Mouse (Mus musculus): ENCODE results near the gene Cry2. TPM values are rescaled to one million over a fixed set of nuclear protein-coding genes. Genes with fewer than 3 reads are reported as not detected.

Gene Cry2
- polyA plus RNA-seq, 1 experiment, result 2.1 TPM

- Histone ChIP-seq H3K79me2 (ENCODE audit: control insufficient read depth, insufficient read depth) (no peaks in the 10 kb centered on the region), H3K36me3 (ENCODE audit: control insufficient read depth, insufficient read depth) (no peaks in the 10 kb centered on the region), H3K4me3 (ENCODE audit: insufficient read depth, poor library complexity, severe bottlenecking) (no peak overlapping the region), H3ac (ENCODE audit: control insufficient read depth, insufficient read length, low read depth) (no peak overlapping the region), H3K79me3 (ENCODE audit: low read depth) (no peaks in the 10 kb centered on the region), H3K27me3 (ENCODE audit: control insufficient read depth, insufficient read depth, insufficient read length) (peaks cover 30% of the 10 kb centered on the region)
- TF ChIP-seq FOSL1 (IDR thresholded peaks at IDR 0.05; ENCODE audit: insufficient read depth, low read length, poor library complexity, severe bottlenecking), result no peak
- no peak for TF ChIP-seq MAX (IDR thresholded peaks at IDR 0.05)
- TF ChIP-seq CTCF (IDR thresholded peaks at IDR 0.05; ENCODE audit: control insufficient read depth, insufficient read depth, insufficient read length), result no peak
- no peak for TF ChIP-seq CEBPB (IDR thresholded peaks at IDR 0.05; ENCODE audit: low read depth)
- no peak for TF ChIP-seq MYOD1 (IDR thresholded peaks at IDR 0.05; ENCODE audit: control insufficient read depth, insufficient read length, low read depth)
- TF ChIP-seq USF1 (IDR thresholded peaks at IDR 0.05; ENCODE audit: low read depth), result no peak
- TF ChIP-seq MYOG (IDR thresholded peaks at IDR 0.05; ENCODE audit: control insufficient read depth, extremely low read depth, insufficient read length), result no peak
Measured at GRCm38 (mm10) chr2:92391116-92391515, 42.7 kb downstream of the Cry2 start.

- Histone ChIP-seq H3ac (ENCODE audit: control insufficient read depth, insufficient read length, low read depth) (no peak overlapping the region), H3K79me3 (ENCODE audit: low read depth) (no peaks in the 10 kb centered on the region), H3K36me3 (ENCODE audit: control insufficient read depth, insufficient read depth) (no peaks in the 10 kb centered on the region), H3K79me2 (ENCODE audit: control insufficient read depth, insufficient read depth) (no peaks in the 10 kb centered on the region), H3K27me3 (ENCODE audit: control insufficient read depth, insufficient read depth, insufficient read length) (peaks cover 28% of the 10 kb centered on the region), H3K4me3 (ENCODE audit: insufficient read depth, poor library complexity, severe bottlenecking) (no peak overlapping the region)
- no peak for TF ChIP-seq MYOD1 (IDR thresholded peaks at IDR 0.05; ENCODE audit: control insufficient read depth, insufficient read length, low read depth)
- no peak for TF ChIP-seq MAX (IDR thresholded peaks at IDR 0.05)
- TF ChIP-seq CTCF (IDR thresholded peaks at IDR 0.05; ENCODE audit: control insufficient read depth, insufficient read depth, insufficient read length), result no peak
- no peak for TF ChIP-seq USF1 (IDR thresholded peaks at IDR 0.05; ENCODE audit: low read depth)
- TF ChIP-seq FOSL1 (IDR thresholded peaks at IDR 0.05; ENCODE audit: insufficient read depth, low read length, poor library complexity, severe bottlenecking), result no peak
- TF ChIP-seq CEBPB (IDR thresholded peaks at IDR 0.05; ENCODE audit: low read depth), result no peak
- no peak for TF ChIP-seq MYOG (IDR thresholded peaks at IDR 0.05; ENCODE audit: control insufficient read depth, extremely low read depth, insufficient read length)
Measured at GRCm38 (mm10) chr2:92390206-92390930, 43.5 kb downstream of the Cry2 start.

- H3K79me3 ChIP-seq (ENCODE audit: low read depth), result no peaks in the 10 kb centered on the region
- peak overlapping the region; percentile 46 for H3K4me3 ChIP-seq (ENCODE audit: insufficient read depth, poor library complexity, severe bottlenecking)
- no peaks in the 10 kb centered on the region for H3K79me2 ChIP-seq (ENCODE audit: control insufficient read depth, insufficient read depth)
- TF ChIP-seq CTCF (IDR thresholded peaks at IDR 0.05; ENCODE audit: control insufficient read depth, insufficient read depth, insufficient read length) (no peak), MYOD1 (IDR thresholded peaks at IDR 0.05; ENCODE audit: control insufficient read depth, insufficient read length, low read depth) (no peak), CEBPB (IDR thresholded peaks at IDR 0.05; ENCODE audit: low read depth) (no peak), FOSL1 (IDR thresholded peaks at IDR 0.05; ENCODE audit: insufficient read depth, low read length, poor library complexity, severe bottlenecking) (no peak), MAX (IDR thresholded peaks at IDR 0.05) (no peak), MYOG (IDR thresholded peaks at IDR 0.05; ENCODE audit: control insufficient read depth, extremely low read depth, insufficient read length) (no peak), USF1 (IDR thresholded peaks at IDR 0.05; ENCODE audit: low read depth) (no peak)
- peaks cover 22% of the 10 kb centered on the region for H3K27me3 ChIP-seq (ENCODE audit: control insufficient read depth, insufficient read depth, insufficient read length)
- H3K36me3 ChIP-seq (ENCODE audit: control insufficient read depth, insufficient read depth), result peaks cover 2% of the 10 kb centered on the region
- H3ac ChIP-seq (ENCODE audit: control insufficient read depth, insufficient read length, low read depth), result no peak overlapping the region
Measured at GRCm38 (mm10) chr2:92389645-92390044, 44.2 kb downstream of the Cry2 start.

- no peaks in the 10 kb centered on the region for H3K79me2 ChIP-seq (ENCODE audit: control insufficient read depth, insufficient read depth)
- peak overlapping the region; percentile 46 for H3K4me3 ChIP-seq (ENCODE audit: insufficient read depth, poor library complexity, severe bottlenecking)
- no peaks in the 10 kb centered on the region for H3K79me3 ChIP-seq (ENCODE audit: low read depth)
- peaks cover 16% of the 10 kb centered on the region for H3K27me3 ChIP-seq (ENCODE audit: control insufficient read depth, insufficient read depth, insufficient read length)
- H3K36me3 ChIP-seq (ENCODE audit: control insufficient read depth, insufficient read depth), result peaks cover 6% of the 10 kb centered on the region
- TF ChIP-seq CTCF (IDR thresholded peaks at IDR 0.05; ENCODE audit: control insufficient read depth, insufficient read depth, insufficient read length) (no peak), MYOG (IDR thresholded peaks at IDR 0.05; ENCODE audit: control insufficient read depth, extremely low read depth, insufficient read length) (no peak), USF1 (IDR thresholded peaks at IDR 0.05; ENCODE audit: low read depth) (no peak), FOSL1 (IDR thresholded peaks at IDR 0.05; ENCODE audit: insufficient read depth, low read length, poor library complexity, severe bottlenecking) (no peak), CEBPB (IDR thresholded peaks at IDR 0.05; ENCODE audit: low read depth) (no peak), MYOD1 (IDR thresholded peaks at IDR 0.05; ENCODE audit: control insufficient read depth, insufficient read length, low read depth) (no peak), MAX (IDR thresholded peaks at IDR 0.05) (no peak)
- peak overlapping the region; percentile 70 for H3ac ChIP-seq (ENCODE audit: control insufficient read depth, insufficient read length, low read depth)
Measured at GRCm38 (mm10) chr2:92388891-92389641, 44.8 kb downstream of the Cry2 start.

- peak; percentile 45 for TF ChIP-seq USF1 (IDR thresholded peaks at IDR 0.05; ENCODE audit: low read depth)
- TF ChIP-seq FOSL1 (IDR thresholded peaks at IDR 0.05; ENCODE audit: insufficient read depth, low read length, poor library complexity, severe bottlenecking), result no peak
- Histone ChIP-seq H3K36me3 (ENCODE audit: control insufficient read depth, insufficient read depth) (peaks cover 6% of the 10 kb centered on the region), H3K79me3 (ENCODE audit: low read depth) (no peaks in the 10 kb centered on the region), H3K27me3 (ENCODE audit: control insufficient read depth, insufficient read depth, insufficient read length) (peaks cover 6% of the 10 kb centered on the region), H3K79me2 (ENCODE audit: control insufficient read depth, insufficient read depth) (no peaks in the 10 kb centered on the region), H3ac (ENCODE audit: control insufficient read depth, insufficient read length, low read depth) (no peak overlapping the region), H3K4me3 (ENCODE audit: insufficient read depth, poor library complexity, severe bottlenecking) (peak overlapping the region; percentile 46)
Measured at GRCm38 (mm10) chr2:92388081-92388517, 45.7 kb downstream of the Cry2 start.

Data from C2C12 (cell line).